Mouse (Mus musculus): ENCODE measurements around the gene Frmd4b.
"Not testable (repeated sequence)": the region's sequence is repeated elsewhere in the genome, so short reads cannot be mapped to it uniquely, and the experiment has no call there.

Gene Frmd4b

DNA sequence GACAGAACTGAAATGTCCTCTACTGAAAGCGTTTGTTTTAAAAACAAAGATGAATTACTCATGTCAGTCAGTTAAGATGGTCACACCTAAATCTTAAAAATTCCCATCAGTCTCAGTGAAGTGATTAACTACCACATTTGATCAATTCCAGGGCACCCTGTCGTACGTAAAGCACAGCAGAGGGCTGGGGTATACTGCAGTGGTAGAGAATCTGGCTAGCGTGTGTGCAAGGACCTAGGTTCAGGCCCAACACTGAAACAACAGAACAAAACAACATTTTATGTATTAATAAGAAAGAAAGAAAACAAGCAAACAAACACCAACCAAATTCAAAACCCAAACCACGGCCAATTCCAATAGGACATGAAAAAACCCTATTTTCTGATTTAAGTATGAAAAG, 331.0 kb downstream of the Frmd4b start:
- DNase-seq = no peak

DNA sequence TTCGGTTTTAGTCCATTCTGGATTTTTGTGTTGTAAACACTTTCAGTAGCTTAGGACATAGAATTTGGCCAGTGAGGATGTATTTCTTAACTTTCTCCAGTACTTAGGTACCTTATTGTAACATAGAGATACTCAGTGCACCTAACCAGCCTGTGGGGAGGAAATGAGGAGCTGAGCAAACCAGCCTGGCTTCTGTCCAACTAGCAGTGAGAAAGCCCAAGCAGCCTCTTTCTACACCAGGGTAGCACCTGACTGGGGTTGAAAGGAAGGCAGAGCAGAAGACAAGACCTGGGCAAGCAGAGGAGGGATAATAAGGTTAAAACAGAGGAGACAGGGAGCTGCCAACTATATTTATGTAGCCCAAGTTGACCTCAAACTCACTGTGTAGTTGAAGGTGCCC, 333.7 kb downstream of the Frmd4b start:
- no peak for DNase-seq

DNA sequence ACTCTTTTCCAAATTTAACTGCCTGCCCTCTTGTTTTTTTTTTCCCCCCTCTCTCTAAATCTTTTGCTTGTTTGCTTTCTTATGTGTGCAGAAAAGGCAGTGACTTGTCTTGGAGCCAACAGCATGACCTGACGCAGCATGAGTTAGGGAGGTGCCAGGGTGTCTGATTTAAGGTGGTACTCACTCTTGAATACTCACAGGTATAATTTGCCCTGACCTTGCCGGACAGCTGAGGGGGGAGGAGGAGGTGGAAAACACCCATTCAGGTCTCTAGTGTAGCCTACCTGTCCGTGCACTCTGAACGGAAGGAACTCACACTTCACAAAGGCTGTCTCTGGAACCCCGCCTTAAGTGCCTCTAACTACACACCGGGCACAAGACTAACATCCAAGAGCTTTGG, 338.5 kb downstream of the Frmd4b start:
- no peak for DNase-seq

DNA sequence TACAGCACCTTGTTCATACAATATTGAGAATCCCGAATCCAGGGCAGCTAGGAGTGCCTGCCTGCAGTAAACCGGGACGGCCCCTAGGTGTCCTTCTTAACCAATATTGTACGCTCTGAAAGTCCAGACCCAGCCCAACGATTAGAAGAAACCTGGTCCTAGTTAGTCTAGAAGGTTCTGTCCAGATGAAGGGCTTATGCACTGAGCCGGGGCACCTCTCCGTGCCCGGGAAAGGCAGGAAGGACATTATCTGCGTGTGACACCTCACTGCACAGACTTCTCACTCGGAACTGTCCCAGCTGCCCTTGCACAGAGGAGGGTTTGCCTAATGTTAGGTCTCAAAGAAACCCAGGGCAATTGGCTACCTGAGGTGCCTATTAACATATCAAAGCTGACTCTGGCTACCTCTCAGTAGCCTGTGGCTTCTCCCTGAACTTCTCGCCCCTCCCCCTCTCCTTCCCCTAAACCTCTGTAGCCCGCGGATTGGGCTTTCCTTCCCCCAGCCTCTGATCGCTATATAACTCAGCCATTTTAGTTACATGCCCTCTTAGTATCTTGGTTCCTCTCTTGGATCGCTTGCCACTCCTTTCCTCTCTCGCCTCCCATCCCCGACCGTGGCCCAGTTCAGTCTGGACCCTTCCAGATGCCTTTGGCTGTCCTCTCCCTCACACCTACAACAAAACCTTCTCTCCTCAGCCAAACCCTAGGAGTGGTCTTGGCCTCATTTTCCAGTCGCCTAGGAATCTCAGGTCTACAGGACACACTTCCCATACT, 339.1 kb downstream of the Frmd4b start:
- peak; percentile 66 to 74 for DNase-seq

DNA sequence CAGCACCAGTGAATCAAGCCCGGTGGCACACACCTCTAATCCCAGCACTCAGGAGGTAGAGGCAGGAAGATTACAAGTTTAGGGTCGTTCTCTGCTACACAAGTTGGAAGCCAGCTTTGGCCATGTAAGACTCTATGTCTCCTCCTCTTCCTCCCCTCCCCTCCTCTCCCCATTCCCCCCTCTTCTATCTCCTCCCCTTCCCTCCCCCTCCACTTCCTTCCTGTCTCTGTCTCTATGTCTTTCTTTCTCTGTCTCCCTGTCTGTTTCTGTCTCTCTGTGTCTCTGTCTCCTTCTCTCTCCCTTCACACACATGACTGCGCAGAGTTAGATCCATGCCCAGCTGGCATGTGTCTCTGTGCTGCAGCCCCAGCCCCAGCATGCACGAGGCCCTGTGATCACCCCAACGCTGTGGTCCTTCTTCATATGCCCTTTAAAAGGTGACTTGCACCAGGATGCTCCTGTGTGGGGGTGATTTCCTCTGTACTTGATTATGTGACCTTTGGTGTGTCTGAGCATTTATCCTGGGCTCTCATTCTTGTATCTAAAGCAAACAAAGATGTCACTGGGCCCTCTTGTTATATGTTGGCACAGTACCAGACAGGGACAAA, 340.3 kb downstream of the Frmd4b start:
- DNase-seq = peak in 1 of 2 experiments; percentile 19

DNA sequence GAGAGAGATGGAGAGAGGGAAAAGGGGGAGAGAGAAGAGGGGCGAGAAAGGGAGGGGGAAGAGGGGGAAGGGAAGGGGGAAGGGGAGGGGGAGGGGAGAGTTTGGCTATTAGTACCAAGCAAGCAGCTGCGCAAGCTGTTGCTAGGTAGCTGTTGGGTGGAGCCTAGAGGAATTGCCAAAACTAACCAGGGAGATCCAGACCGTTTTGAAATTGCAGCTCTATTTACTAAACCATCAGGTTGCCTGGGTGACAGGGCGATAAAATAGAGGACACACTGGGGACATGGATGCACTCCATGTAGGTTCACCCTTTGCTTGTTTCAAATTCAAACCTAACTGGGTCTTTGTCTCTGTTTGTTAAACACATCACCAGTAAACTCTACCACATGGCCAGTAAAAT, 341.0 kb downstream of the Frmd4b start:
- no peak for DNase-seq

DNA sequence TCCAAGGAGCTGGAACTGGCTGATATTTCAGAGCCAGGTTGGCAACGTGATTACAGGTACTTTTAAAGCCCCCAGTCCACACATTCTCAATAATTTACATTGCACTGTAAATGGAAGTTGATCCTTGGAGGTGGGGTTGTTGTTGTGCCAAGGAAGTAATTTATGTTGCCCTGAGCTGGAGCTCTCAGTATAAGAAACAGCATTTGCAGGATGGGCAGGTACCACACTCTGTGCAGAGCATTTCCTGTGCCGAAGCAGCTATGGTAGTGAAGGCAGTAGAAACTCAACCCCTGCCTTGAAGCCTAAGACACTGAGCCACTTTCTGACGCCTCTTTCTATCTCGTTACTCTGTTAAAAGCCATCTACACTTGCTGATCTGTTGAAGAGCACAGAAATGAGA, 341.6 kb downstream of the Frmd4b start:
- peak in 1 of 2 experiments; percentile 27 for DNase-seq

DNA sequence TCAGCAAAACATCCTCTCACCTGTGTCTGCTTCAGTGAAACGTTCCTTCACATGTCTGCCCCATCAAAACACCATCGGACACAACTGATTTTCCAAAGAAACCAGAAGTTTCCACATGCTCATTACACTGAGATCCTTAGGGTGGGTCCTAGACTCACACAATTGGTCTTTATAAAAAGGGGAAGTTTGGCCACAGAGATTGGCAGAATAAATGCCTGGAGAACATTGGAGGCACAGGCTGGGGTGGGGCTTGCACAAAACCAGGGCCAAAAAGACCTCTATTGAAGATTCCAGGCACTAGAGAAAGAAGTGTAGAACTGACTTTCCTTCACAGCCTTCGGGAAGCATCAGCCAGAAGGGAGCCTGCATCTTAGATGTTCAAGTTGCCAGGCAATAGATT, 343.6 kb downstream of the Frmd4b start:
- DNase-seq = no peak

DNA sequence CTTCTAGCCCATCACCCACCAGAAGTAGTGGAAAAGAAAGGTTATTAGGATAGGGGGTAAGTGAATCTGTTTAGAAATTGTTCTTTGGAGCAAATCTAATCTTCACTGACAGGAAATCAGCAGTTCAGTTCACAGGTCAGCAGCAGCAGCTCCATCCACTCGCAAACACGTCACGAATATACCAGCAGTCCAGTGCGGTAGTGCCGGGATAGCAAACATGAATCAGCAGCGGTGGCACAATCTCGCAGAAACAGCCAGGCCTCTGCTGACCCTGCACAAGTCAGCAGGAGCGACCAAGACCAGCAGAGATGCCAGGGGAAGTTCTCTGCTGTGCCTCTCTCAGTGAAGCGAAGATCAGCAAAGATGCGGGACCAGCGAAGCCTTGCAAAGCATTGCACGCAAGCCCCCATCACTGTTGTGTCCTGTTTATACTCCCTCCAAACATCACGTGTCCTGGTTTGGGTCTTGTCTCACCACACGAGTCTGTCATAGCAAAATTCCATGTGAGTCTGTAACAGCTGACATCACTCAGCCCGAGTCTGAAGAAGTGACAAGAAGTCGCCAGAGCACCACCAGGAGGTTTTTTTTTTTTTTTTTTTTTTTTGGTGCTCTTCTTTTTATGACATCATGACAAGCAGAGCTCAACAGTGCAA, 344.2 kb downstream of the Frmd4b start:
- no peak for DNase-seq

DNA sequence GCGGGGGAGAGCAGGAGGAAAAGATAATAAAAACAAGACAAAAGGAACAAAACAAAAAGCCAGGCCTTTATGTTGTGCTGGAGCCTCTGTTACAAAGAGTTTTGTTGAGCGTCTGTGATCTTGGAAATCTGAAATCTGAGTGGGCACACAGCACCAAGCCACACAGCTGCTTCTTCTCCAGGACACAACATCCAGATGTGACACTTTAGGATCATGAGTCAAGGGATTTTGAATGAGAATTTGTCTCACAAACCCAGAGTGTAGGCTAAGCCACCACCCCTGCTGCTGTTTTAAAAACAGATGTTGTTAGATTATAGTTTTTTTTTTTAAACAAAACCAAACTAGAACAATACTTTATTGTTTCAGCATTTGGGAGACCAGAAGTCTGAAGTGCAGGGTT, 345.0 kb downstream of the Frmd4b start:
- no peak for DNase-seq

DNA sequence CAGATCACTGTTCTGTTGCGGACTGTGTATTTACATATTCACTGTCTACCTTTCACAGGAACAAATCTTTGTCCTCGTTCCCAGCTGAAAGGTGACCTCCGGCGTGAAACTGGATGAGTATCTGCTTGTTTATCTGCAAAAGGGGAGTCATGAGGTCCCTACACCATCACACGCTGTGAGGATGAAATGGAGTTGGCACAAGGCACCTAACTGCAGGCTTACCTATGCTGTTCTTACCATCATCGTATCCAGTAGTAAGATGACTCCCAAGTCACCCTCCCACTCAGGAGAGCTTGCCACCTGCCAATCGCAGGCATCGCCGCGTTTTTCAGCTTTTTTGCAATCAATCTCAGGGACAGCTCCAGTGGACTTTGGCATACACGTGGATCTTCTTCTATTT, 347.7 kb downstream of the Frmd4b start:
- no peak for DNase-seq

DNA sequence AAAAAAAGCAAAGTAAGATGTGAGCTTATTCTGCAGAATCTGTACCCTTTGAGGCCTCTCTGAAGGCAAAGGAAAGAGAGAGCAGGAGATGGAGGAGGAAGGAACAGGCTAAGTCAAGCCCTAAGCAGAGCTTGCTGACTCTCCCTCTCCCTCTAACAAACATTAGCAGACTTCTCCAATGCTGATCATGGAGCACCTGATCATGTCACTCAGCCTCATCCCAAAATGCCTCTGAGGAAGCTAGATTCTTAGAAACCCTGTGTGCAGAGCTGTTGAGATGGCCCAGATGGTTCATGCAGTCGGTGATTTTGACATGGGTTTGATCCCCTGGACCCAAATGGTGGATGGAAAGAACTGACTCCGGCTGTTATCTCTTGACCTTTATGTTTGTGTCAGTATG, 350.2 kb downstream of the Frmd4b start:
- DNase-seq = no peak

DNA sequence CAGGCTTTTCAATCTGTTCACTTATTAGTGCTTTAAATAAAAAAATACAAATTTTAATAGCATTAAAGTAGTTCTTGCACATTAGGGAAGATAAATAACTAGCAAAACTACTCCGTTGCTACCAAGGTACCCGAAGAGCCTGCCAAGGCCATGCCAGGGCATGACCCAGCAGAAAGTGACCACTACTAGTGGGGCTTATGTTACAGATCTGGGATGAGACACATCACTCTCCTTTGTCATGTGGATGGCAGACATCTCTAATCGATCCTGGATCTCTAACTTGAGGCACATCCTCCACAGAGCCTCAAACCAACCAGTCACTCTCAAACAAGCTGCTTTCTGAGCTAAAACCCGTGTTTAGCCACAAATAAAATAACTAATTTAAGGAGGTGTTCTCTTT, 350.7 kb downstream of the Frmd4b start:
- no peak for DNase-seq

DNA sequence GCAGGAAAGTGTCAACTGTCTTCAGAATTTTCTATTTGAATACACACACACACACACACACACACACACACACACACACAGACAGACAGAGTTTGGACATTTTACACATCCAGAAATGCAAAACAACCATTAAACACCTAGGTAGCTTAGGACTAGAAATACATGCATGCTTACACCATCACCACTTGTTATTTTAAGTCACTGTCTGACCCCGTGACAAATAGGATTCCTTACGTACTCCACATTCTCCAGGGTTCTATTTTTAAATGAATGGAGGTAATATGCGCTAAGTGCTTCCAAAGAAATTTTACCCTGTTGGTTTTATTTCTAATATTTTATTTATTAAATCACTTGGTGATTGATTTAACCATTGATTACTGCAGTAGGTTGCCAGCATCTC, 351.6 kb downstream of the Frmd4b start:
- no peak for DNase-seq

DNA sequence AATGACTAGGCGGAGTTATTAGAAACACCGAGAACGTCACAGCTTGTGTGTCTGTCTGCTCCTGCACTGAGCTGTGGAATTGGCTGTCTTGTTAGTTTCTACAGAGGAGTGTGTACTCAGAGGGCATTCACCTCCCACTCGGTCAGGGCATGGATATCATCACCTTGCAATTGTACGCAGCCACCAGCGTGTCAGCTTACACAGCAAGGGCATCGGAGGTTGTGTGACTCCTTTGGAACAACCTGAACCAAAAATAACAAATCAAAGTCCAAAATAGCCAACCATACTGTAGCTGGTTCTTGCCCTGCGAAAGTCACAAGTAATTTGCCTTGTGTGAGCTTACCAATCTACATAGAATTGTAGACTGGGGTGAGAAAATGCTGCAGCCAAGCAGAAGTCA, 352.1 kb downstream of the Frmd4b start:
- DNase-seq = no peak

DNA sequence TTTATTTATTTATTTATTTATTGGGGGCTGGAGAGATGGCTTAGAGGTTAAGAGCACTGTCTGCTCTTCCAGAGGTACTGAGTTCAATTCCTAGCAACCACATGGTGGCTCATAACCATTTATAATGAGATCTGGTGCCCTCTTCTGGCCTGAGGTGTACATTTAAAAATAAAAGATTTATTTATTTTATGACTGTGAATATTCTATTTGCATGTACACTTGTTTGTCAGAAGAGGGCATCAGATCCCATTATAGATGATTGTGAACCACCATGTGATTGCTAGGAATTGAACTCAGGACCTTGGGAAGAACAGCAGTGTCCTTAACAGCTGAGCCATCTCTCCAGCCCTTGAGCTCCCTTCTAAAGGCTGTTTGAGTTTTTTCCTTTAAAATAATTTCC, 353.6 kb downstream of the Frmd4b start:
- not testable (repeated sequence) for DNase-seq

DNA sequence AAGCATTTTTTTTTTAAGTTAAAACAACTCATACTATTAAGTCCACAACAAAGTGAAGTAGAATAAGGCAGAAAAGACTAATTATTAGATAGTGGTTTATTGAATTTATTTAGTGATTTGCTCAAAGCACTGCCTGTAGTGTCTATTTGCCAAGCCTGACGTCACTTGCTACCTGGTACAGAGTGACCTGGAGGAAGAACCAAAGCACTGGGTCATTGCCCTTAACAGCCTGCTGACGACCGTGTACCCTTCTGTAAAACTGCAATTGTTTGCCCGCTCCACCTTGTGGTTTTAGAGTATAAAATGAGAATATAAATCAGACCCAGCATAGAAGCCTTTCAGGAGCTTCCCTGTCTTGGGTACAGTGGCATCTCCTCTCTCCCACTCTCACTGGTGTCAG, 355.1 kb downstream of the Frmd4b start:
- no peak for DNase-seq

DNA sequence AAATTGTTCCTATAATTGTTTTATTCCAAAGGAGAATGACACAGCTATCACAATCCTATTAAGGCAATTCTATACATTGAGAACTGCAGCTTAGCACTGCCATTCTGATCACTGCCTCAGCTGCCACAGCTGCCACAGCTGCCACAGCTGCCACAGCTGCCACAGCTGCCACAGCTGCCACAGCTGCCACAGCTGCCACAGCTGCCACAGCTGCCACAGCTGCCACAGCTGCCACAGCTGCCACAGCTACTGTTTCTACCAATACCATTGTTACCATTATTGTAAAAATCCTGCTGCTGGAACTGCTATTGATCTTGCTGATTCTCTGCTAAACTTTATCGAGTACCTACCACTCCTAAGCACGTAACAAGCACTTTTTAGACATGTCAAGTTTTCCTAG, 357.4 kb downstream of the Frmd4b start:
- DNase-seq = not testable (repeated sequence)

DNA sequence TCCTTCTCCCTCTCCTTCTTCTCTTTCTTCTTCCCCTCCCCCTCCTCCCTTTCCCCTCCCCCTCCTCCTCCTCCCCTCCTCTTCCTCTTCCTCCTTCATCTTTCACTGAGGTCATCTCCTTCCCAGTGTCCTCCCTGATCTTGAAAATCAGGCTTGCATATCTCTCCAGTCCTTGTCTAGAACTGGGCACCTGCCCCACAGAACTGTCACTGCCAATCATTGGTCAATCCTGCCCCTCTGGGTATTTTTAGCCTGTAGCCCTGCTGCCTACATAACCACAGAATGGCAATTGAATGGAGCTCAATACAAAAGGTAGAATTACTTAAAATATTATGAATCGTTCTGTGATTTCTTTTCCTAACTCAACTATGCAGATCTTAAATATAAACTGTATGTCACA, 358.9 kb downstream of the Frmd4b start:
- DNase-seq = no peak

DNA sequence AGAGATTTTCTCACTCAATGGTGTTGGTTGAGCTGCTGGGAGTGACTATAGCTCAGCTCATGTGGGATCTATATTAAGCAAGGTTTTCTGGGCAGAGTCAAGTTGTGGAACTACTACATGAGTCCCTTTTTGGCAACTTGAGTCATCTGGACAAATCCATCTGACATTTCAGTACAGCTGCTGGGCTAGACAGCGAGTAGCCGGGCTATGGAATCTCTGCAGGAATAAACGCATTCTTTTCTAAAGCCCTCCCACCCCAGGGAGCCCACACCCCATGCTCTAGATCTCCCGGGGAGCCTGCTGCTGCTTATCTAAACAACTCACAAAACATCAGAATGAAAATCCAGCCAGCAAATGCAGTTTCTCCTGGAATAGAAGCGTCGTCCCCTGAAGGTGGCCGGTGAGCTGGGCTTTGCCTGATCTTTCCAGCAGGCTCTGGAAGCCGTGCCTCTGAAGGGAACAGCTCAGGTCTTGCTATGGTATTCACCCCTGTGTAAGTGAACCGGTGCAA, 364.6 kb downstream of the Frmd4b start, which contains the start of gene Lmod3:
Gene Lmod3, minus strand, starts transcription at position 49 of the 511 bp plus-strand sequence.
- no peak for DNase-seq

DNA sequence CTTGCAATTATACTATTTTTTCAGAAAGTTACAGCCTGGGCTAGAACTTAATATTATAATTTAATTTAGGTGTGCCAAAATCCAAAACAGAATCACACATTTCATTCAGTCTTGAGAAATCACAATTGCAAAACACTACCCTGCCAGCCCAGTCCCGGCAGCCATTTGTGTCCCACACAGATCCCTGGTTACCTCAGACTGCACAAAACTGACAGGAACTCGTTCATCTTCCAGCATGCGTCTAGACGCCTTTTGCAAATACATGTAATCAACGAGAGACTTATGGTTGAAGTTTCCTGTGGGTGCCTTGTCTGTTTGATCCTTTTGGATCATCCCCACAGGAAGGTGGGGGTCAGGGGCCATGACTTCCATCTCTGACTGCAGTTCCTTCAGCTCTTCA, 365.3 kb downstream of the Frmd4b start:
- no peak for DNase-seq

DNA sequence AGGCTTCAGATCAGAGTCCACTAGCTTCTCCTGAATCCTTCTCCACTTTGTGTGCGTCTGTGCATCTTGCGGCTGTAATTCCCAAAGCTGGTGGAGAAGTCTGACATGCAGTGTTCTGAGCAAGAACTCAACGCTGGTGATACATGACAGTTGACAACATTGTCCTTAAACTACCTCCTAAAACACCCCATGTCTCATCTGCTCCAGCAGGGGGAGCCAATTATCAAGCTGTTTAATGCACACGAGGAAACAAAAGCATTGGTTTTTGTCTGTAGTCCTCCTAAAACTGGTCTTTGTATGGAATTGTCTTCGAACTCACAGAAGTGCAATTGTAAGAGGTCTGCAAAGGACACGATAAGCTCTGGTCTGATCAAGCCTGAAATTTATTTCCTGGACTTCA, 366.4 kb downstream of the Frmd4b start:
- DNase-seq = peak; percentile 42 to 52

DNA sequence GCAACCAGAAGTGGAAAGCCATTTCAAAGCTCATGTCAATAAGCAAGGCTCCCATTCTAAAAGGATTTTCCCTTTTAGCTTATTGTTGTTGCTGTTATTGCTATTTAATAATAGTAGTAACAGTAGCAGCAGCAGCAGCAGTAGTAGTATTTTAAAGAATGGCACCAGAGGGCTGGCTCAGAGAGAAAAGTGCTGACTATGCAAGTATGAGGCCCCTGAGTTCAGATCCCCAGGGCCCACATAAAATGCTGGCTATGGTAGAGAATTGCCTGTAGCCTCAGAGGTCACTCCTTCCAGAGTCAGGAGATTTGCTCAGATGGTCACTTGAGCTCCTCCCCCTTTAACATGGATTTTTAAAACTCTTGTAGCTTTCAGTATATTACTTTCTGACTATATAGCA, 372.1 kb downstream of the Frmd4b start:
- DNase-seq = no peak

DNA sequence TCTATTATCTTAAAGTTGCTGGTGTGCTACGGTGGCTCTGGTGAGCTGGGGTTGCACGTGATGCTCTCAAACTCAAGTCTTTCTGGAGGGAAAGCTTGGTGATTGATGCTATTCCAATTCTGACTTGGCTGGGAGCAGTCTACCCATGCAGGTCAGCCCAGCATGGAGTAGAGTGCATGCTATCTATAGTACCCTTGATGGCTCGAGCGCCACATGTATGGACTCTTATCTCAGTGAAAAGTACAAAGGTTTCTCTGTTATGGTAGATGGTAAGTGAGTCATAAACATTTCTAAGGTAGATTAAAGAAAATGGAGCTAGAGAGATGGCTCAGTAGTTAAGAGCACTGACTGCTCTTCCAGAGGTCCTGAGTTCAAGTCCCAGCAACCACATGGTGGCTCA, 374.8 kb downstream of the Frmd4b start:
- no peak for DNase-seq

Data from thymus, postnatal 36 days (tissue).